Mouse (Mus musculus): ENCODE measurements around the gene Phf1. TPM values are rescaled to one million over a fixed set of nuclear protein-coding genes. Genes with fewer than 3 reads are reported as not detected.
A peak's percentile ranks its signal among the peaks of the same experiment; 100 is the strongest.
"Not testable (repeated sequence)": the region's sequence is repeated elsewhere in the genome, so short reads cannot be mapped to it uniquely, and the experiment has no call there.

Gene Phf1
- total and polyA plus RNA-seq, 2 experiments from 2014 or later, result 32.8 to 53.5 TPM

DNA sequence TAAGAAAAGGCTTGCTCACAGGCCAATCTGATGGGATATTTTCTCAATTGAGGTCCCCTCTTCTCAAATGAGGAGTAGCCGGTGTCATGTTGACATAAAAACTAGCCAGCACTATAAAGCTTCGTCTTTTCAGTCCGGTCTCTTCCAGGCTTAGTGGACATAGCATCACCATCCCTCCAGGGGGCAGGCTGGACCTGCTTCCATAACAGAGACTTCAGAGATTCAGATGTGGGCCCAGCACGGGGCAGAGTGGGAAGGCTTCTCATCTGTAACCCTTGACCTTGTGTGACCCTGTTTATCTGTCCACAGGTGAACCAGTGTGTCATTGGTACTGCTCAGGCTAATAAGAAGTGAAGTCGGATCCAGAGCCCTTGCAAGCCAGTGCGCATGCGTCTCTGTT is 1.1 kb upstream of the Phf1 start:
- peak; percentile 63 for TF ChIP-seq CTCF (IDR thresholded peaks at IDR 0.05)
- DNase-seq (ENCODE audit: low spot score); ATAC-seq (ENCODE audit: low FRiP score); H3K27ac ChIP-seq (ENCODE audit: low read depth, low read length); H3K9me3 ChIP-seq (ENCODE audit: low read length); H3K4me3 ChIP-seq (ENCODE audit: low read depth, low read length); H3K4me2 ChIP-seq (ENCODE audit: low read depth, low read length, poor library complexity, severe bottlenecking); H3K27me3 ChIP-seq (ENCODE audit: insufficient read depth, low read length); H3K4me1 ChIP-seq (ENCODE audit: insufficient read depth, low read length); H3K9ac ChIP-seq (replicated peaks; ENCODE audit: low read length, poor library complexity, severe bottlenecking): not testable (repeated sequence)
- WGBS, result 70% methylated on average over 7 of the region's 7 CpGs
- peaks cover 17% of the 10 kb centered on the region for H3K36me3 ChIP-seq (ENCODE audit: insufficient read depth, low read length)

DNA sequence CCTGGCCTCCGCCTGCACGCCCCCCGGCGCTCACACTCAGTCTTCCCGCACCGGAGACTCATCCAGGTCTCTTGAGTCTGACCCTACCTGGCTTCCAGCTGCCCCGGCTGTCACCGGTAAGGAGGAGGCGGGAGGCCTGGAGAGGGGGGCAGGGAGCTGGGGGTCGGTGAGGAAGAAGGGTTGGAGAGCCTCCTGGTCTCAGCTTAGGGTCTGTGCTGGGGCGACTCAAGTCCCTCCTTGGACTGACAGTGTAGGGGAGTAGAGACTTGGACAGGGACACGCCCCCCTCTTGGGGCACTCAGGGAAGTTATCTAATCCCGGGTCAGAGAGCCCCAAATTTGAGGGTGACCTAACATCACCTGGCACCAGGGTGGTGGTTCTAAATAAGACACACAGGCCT is 567 bp downstream of the Phf1 start:
- H3K27me3 ChIP-seq (ENCODE audit: insufficient read depth, low read length), result no peaks in the 10 kb centered on the region
- peak overlapping the region; percentile 86 for H3K4me3 ChIP-seq (ENCODE audit: low read depth, low read length)
- peaks cover 19% of the 10 kb centered on the region for H3K36me3 ChIP-seq (ENCODE audit: insufficient read depth, low read length)
- H3K4me1 ChIP-seq (ENCODE audit: insufficient read depth, low read length), result peaks cover 4% of the 10 kb centered on the region; the same call in 1 of the 2 replicates
- DNase-seq (ENCODE audit: low spot score) (no peak), ATAC-seq (ENCODE audit: low FRiP score) (peak; percentile 18; the same call in 1 of the 2 replicates)
- H3K4me2 ChIP-seq (ENCODE audit: low read depth, low read length, poor library complexity, severe bottlenecking), result peak overlapping the region; percentile 89
- H3K9me3 ChIP-seq (ENCODE audit: low read length), result no peaks in the 10 kb centered on the region
- TF ChIP-seq CTCF (IDR thresholded peaks at IDR 0.05), result no peak
- H3K27ac ChIP-seq (ENCODE audit: low read depth, low read length), result peak overlapping the region; percentile 89
- H3K9ac ChIP-seq (replicated peaks; ENCODE audit: low read length, poor library complexity, severe bottlenecking), result peak overlapping the region; percentile 91
- WGBS, result 8% methylated on average over 13 of the region's 13 CpGs

DNA sequence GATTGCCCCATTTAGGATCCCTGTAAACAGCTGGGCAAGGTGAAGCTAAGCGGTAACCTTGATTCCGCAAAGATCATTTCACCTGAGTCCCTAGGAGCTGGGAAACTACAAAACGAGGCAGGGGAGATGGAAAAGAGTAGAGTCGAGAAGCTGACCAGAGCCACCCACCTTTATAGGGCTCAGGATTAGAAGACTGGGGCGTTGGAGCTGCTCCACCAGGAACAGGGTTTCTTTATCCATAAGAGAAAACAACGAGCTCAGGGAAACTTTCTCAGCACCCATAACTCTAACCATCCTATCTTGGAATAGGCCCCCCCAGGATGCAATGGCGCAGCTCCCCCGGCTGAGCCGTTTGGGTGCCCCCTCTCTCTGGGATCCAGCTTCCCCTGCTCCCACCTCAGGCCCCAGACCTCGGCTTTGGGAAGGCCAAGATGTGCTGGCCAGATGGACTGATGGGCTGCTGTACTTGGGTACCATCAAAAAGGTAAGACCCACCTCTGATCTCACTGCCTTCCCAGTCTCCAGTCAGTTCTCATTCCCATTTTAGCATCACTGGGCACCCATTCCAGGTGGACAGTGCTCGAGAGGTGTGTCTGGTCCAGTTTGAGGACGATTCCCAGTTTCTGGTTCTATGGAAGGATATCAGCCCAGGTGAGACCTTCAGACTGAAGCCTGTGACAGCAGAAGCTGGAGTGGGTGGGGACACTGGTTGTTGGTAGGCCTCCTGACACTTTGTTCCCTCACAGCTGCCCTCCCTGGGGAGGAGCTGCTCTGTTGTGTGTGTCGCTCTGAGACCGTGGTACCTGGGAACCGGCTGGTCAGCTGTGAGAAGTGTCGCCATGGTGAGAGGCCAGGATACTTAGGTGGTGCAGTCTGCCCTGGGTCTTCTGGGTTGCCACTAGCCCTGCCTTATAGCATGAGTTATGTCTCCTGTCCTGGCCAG is 1.3 kb downstream of the Phf1 start:
- H3K4me3 ChIP-seq (ENCODE audit: low read depth, low read length), result peak overlapping the region; percentile 86
- peak overlapping the region; percentile 89 for H3K4me2 ChIP-seq (ENCODE audit: low read depth, low read length, poor library complexity, severe bottlenecking)

DNA sequence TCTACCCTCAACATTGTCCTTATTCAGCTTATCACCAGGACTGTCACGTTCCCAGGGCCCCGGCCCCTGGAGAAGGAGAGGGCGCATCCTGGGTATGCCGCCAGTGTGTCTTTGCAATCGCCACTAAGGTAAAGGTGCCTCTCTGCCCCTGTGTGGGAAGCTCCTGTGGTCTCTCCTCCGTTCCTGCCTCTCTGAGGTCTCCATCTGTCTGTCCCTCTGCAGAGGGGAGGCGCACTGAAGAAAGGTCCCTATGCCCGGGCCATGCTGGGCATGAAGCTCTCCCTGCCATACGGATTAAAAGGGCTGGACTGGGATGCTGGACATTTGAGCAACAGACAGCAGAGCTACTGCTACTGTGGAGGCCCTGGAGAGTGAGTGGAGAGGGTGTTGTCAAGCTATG is 2.2 kb downstream of the Phf1 start:
- WGBS, result 95% methylated on average over 9 of the region's 9 CpGs
- no peak for DNase-seq (ENCODE audit: low spot score)
- Histone ChIP-seq H3K4me1 (ENCODE audit: insufficient read depth, low read length) (peaks cover 9% of the 10 kb centered on the region; the same call in 1 of the 2 replicates), H3K9me3 (ENCODE audit: low read length) (no peaks in the 10 kb centered on the region), H3K9ac (replicated peaks; ENCODE audit: low read length, poor library complexity, severe bottlenecking) (no peak overlapping the region), H3K36me3 (ENCODE audit: insufficient read depth, low read length) (peaks cover 19% of the 10 kb centered on the region), H3K27me3 (ENCODE audit: insufficient read depth, low read length) (no peaks in the 10 kb centered on the region), H3K4me2 (ENCODE audit: low read depth, low read length, poor library complexity, severe bottlenecking) (no peak overlapping the region), H3K4me3 (ENCODE audit: low read depth, low read length) (no peak overlapping the region), H3K27ac (ENCODE audit: low read depth, low read length) (no peak overlapping the region)
- no peak for ATAC-seq (ENCODE audit: low FRiP score)
- no peak for TF ChIP-seq CTCF (IDR thresholded peaks at IDR 0.05)

More for the DNA sequence above, 1.3 kb downstream of the Phf1 start:
- ATAC-seq (ENCODE audit: low FRiP score), result no peak
- Histone ChIP-seq H3K9me3 (ENCODE audit: low read length) (no peaks in the 10 kb centered on the region), H3K27me3 (ENCODE audit: insufficient read depth, low read length) (no peaks in the 10 kb centered on the region), H3K9ac (replicated peaks; ENCODE audit: low read length, poor library complexity, severe bottlenecking) (peak overlapping the region; percentile 91), H3K27ac (ENCODE audit: low read depth, low read length) (no peak overlapping the region), H3K36me3 (ENCODE audit: insufficient read depth, low read length) (peaks cover 19% of the 10 kb centered on the region), H3K4me1 (ENCODE audit: insufficient read depth, low read length) (peaks cover 7% of the 10 kb centered on the region; the same call in 1 of the 2 replicates)
- no peak for DNase-seq (ENCODE audit: low spot score)
- WGBS, result 82% methylated on average over 16 of the region's 16 CpGs
- TF ChIP-seq CTCF (IDR thresholded peaks at IDR 0.05), result no peak

DNA sequence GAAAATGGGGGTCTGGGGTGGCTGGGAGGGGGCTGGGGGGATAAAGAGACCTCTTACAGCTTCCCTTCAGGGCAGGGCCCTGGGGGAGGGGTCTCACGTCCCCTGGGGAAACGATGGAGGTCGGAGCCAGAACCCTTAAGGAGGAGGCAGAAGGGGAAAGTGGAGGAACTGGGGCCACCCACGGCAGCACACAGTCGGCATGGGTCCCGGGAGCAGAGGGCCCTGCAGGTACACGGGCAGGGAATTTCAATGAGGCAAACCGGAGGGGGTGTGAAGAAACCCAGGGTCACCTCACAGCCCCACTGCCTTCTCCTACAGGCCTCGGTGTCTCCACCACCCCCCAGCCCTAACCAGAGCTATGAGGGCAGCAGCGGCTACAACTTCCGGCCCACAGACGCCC is 3.6 kb downstream of the Phf1 start:
- Histone ChIP-seq H3K4me3 (ENCODE audit: low read depth, low read length) (no peak overlapping the region), H3K27ac (ENCODE audit: low read depth, low read length) (no peak overlapping the region), H3K9me3 (ENCODE audit: low read length) (no peaks in the 10 kb centered on the region), H3K27me3 (ENCODE audit: insufficient read depth, low read length) (no peaks in the 10 kb centered on the region), H3K36me3 (ENCODE audit: insufficient read depth, low read length) (peaks cover 19% of the 10 kb centered on the region), H3K9ac (replicated peaks; ENCODE audit: low read length, poor library complexity, severe bottlenecking) (no peak overlapping the region), H3K4me2 (ENCODE audit: low read depth, low read length, poor library complexity, severe bottlenecking) (no peak overlapping the region), H3K4me1 (ENCODE audit: insufficient read depth, low read length) (peaks cover 16% of the 10 kb centered on the region; the same call in 1 of the 2 replicates)
- DNase-seq (ENCODE audit: low spot score) (no peak), ATAC-seq (ENCODE audit: low FRiP score) (no peak)
- TF ChIP-seq CTCF (IDR thresholded peaks at IDR 0.05), result no peak
- 84% methylated on average over 12 of the region's 12 CpGs for WGBS
